Mouse (Mus musculus): ENCODE data around the gene Hs2st1. TPM values are rescaled to one million over a fixed set of nuclear protein-coding genes. Genes with fewer than 3 reads are reported as not detected.
A peak's percentile ranks its signal among the peaks of the same experiment; 100 is the strongest.

Hs2st1 gene
- total and polyA plus RNA-seq, 3 experiments = 2.8 to 20.1 (median 18.9) TPM

DNA sequence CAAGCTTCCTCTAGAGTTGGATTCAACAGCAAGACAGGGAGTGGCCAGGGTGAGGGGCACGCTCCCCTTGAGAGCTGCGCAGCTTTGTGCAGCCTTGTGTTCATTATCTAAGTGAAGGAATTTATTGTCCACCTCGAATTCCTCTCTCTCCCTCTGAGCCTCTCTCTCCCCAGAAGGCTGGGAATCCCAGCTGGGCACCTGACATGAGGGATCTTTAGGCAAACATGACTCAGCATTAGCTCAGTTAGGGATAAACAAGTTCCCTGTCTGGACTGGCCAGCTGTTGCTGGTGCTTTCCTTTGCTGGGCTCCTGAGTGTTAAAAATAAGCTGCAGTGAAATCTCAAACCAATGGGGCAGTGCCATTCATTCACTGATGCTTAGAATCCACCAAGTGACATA is 63.8 kb downstream of the Hs2st1 start:
- DNase-seq = peak; percentile 38

DNA sequence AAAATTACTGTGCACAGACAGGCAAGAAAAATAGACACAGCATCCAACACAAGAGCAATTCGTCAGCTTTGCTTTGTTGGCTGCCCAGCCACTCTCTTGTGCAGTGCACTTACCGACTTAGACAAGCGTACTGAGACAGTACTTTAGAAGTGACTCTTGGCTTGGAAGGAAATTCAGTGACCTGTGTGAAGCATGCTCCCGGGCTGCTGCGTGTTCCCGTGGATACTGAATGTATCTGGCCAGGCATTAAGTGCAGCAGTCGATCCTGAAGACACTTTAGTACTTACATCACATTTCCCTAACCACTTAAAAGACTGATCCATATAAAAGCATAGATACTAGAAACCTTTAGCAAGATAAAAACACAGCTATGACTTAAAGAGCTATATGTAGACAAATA is 68.1 kb downstream of the Hs2st1 start:
- no peak for DNase-seq

DNA sequence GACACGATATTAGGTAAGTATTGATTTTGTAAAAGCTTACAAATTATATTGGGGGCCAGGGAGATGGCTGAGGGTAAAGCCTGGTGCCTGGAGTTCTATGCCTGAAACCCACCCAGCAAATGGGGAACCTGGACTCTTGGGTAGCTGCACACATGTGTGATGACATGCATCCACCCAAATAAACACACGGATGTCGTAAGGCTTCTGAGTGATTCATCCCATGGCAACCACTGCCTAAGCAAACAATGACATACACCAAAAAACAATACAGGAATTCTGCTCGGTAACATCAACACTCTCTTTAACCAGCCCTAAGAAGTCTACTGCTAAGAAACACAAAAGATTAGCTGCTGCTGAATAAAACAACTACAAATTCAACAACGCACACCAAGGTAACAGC is 73.2 kb downstream of the Hs2st1 start:
- DNase-seq = no peak

DNA sequence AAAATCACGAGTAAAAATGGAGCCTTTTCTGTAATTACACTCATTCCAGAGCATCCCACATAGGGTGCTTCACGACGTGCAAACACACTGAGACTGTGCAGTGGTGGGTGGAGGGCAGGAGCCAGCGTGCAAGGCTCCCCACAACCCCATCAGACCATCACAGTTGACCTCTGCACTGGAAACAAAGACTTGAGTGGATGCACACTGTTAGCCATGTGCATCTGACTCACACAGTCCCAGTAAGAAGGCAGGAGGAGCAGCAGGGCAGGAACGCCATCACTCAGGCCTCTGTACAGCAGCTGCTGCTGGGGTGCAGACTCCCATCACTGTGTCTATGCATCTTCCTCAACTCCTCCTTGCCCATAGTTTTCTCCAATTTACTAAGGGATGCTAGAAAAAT is 75.1 kb downstream of the Hs2st1 start:
- no peak for DNase-seq

DNA sequence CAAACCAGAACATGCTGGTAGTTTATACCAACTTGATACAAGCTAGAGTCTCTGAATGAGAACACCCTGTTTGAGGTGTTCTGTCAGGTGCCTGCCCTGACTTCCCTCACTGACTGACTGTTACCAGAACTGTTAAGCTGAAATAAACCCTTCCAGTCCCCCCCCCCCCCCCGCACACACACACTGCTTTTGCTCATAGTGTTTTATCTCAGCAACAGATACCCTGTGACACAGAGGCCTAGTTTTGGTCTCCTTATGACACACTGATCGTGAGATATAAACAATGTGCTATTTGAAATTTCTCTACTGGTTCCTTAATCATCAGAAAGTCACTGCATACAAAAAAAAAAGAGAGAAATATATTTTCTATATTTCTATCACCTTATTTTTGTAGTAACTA is 81.2 kb downstream of the Hs2st1 start:
- no peak for DNase-seq

DNA sequence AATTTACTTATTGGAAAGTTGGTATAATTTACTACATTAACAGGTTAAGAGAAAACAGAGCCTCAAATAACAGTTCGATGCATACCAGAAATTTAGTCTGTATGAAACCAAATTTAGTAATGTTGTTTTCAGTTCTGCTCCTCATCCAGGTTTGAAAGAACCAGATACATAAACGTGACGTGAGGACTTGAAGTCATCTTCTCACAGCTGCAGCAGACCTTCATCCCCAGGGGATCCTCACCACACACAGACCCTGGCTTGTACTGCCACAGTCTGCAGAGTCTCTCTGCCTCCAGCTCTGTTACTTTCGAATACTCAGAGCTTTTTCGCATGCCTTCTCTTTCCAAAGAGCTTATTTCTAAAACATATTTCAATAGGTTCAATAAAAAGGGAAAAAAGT is 89.4 kb downstream of the Hs2st1 start:
- no peak for DNase-seq

DNA sequence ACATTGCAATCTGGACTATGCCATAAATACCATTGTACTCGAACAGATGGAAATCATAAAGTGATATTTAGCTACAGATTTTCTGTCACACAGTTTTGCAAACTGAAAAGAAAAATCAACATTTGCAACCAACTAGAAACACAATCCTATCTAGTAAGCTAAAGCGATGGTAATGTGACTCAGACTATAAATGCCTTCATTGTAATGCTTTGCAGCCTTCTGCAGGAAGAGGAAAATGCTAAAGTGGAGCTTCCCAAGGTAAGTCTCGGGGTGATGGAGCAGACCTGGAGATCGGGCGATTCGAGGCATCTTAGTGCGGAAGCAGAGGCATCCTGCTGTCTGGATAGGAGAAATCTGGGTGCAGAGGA is 91.6 kb downstream of the Hs2st1 start:
- DNase-seq = no peak

DNA sequence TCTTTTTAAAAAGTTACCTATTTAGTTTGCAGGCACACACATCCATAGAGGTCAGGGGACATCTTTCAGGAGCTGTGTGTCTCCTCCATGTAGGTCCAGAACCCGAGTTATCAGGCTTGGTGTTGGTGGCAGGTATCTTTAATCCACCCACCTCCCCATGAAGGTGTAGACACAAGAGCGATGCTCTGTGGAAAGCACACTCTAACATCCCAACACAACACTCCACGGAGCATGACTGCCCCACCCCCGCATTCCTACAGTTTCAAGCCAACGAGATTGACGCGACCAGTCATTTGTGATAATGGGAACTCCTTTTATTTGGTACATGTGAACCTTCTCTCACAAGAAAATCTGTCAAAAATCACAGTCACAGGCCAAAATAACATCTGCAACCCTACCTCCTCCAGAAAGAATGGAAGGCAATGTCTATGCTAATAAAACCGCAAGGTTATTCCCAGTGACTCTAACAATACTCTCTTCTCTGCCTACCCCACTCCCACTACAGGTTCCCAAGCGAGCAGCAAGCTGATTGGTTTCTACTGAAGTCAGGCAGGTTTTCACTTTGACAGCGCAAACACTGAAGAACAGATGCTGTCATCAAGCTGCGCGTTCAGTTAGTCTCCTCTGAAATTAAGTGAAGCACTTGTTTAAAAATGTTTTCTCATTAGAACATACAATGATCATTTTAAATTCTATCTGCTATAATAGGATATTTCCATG is 92.1 kb downstream of the Hs2st1 start:
- no peak for DNase-seq

DNA sequence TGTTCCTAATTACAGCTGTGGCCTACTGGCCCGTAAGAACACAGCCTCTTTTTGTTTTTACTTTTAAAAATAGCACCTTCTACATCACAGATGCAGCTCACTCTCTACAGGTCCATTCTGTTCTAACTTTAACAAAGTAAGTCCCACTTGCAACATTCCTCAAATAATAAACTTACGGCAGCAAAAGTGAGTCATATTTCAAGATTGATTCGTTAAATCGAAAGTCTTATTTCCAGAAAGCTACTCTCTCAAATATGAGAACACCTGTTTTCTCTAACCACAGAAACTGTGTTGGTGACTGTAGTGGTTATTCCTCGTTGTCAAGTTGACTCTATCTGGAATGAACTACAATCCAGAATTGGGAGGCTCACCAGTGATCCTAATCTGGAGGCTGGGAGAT is 94.1 kb downstream of the Hs2st1 start:
- DNase-seq = no peak

DNA sequence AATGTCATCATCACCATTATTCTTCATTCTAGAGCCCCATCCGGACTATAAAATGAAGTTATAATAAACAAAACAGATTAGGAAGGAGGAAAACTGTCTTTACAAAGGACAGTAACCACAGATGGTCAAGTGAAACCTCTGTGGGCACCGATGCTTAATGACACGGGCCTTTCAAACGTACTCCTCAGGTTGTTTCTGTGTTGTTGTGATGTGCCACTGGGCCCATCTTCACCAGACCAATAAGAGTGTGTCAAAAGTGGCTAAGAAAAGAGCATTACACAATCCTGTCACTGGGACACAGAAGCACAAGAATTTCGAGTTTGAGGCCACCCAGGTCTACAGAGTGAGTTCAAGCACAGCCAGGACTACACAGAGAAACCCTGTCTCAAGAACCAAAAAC is 95.3 kb downstream of the Hs2st1 start:
- no peak for DNase-seq

DNA sequence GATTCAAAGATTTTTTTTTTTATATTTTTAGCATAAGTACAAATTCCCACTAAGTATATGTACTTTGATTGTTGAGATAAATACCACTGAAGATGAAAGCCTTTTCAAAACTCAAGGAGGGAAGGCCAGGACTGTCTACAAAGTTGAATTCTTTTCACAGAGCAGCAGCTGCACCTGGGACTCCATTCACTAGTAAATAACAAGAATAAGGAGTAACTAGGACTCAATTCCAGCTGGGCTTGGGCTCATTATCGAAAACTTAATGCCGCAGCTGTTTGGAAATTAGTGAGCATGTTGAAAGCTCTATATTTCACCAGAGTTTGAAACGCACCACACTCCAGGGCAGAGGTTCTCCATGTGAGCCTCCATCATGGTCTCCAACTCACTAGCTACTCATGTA is 98.0 kb downstream of the Hs2st1 start:
- DNase-seq = no peak

DNA sequence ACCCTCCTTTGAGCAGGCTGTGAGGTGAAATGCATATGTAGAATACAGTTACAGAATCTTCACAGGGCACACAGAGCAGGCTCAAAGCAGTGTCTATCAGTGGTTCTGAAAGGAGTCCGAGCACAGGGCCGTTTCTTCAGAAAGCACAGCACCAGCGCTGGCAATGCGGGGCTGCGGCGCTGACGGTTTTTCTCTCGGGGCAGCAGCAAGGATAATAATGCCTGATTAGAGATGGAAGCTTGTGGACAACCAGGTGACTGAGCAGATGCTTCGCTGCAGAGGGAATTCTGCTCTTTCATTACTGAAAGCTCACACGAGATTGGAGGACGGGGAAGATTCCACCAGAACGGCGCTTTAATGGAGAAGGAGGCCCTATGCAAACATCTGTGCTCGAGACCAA is 99.1 kb downstream of the Hs2st1 start:
- DNase-seq = no peak

DNA sequence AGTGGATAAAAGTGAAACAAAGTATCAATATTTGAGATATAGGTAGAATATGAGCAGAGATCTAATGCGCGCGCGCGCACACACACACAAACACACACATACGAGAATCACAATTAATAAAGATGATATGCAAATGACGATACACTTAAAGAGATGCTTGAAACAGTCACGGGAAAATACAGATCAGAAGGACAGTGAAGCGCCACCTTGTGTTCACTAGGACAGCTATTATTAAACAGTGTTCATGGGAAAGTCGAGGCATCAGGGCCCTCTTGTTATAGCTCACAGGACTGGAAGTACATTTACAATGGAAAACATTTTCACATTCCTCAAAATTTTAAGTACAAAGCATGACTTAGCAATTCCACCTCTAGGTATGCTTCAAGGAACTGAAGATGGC is 102.5 kb downstream of the Hs2st1 start:
- no peak for DNase-seq

DNA sequence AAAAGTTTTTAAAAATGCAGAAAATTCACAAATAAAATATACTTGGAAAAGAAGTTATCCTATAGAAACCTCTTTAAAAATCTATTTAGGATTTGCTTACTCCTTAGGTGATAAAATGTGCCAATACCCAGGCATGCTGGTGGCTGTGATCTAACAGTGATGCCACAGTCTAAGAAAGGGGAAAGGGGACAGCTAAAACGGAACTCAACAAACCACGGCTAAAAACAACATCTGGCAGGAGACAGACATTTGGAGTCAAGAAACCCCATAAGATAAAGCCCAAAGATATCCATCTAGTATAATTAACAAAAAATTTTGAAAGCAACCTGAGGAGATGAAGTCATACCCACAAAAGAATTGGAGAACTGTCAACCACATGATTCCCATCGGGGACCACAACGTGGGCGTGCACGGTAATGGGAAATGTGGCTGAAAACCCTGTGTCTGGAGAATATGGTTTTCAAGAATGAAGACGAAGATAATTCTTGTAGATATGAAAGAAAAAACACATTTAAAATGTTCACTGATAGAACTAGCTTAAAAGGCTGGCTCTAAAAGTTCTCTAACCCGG is 103.8 kb downstream of the Hs2st1 start:
- DNase-seq = no peak

DNA sequence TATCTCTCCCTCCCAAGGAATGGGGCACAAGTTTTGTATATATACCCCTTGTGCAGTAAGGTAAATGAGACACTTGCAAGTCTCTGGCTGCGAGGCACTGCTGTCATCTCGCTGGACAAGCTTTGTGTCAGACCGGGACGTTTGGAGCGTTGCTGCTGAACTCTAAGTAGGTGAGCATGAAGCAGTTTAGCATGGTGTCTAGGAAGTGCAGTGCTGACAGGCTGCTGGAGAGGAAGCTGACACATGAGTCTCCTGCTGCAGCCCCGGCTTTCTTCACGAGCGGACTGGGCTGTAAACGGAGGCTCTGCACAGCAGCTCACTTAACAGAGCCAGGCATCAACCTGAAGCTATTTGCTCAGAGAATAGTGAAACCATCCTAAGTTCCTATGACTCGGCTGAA is 107.3 kb downstream of the Hs2st1 start:
- DNase-seq = no peak

DNA sequence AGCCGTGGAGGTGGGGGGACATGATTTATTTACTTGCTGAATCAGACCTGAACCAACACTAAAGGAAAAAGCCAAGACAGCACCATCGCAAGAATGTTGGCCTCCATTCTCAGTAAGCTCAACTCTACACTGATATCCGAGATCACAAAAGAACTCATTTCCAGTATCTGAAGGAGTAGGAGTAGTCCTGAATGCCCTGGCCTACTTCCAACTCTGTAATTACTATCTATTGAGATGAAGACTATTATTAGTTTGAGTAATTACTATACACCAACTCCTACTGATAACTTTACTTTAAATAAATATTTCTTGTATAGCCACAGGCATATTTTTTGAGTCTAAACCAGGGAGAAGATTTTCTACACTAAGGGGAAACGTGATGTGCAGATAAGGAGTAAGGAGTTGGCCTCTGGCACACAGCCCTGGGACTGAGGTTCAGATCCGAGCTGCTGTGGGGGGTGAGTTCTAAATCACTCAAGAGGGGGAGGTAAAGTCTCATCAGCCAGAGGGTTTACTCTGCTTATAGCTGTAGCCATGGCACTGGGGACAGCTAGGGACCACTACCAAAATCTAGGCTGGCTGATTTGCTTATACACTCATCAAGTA is 109.7 kb downstream of the Hs2st1 start:
- DNase-seq = no peak

DNA sequence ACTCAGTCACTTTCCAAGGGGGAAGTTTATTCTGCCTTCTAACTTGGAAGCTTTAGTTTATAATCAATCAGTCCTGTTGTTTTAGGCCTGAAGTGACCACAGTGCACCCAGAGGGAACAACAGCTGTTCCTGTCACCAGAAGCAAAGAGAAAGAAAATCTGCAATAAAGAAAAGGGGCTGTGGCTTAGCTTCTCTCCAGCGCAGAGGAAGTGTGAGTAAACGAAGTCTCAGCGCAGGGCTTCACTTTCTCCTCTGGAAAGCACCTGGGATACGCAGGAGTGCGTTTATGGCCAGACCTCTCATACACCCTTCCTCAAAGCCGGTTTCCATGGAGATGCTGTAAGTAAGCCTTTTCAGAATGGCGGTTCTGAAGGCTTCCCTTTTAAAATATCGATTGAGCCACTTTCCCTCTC is 110.7 kb downstream of the Hs2st1 start:
- no peak for DNase-seq

DNA sequence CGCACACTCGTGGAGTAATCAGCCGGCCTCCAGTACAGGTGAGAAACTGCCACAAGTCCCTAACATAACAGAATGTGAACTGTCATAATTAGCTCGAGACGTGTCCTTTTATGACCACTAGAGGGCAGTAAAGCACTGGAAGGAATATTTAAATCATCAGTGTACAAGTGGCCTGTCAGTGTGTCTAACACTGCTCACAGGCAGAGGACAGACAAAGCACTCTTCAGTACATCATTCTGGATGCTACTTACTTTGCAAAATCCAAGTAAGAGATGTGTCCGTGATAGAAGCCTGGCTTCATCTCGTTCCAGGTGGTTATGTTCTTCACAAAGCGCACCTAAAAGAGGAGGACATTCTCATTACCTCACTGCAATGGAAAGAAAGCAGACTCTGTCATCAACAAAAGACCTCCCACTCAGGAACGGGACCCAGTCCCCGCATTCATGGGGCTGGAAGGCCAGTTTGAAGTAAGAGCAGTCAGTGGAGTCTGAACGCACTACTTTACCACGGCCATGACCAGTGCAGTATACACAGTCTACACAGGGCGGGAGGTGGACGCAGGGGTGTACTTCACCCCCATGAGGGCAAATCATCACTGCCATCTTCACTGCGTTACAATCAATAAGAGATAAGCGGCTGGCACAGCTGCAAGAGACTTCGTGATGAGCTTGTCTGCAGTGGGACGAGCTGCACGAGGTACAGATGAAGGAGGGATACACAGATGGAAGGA is 116.1 kb downstream of the Hs2st1 start:
- DNase-seq = peak; percentile 25

DNA sequence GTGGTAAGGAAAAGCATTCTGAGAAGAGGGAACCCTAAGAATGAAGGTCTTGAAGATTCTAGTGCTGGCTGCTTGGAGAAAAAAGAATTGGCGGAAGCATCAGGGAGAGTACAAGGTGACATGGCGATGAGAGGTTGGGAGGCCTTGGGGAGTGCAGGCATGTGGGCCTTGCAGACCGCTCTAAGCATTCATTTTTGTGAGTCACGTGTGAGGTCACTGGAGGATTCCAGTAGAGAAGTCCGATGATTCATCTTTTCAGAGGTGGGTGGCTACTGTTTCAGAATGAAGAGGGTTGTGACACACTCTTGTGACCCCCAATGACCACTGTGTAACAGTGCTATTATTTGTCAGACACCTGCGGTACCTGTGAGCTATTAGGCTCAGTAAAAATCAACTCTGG is 121.0 kb downstream of the Hs2st1 start:
- DNase-seq = peak; percentile 82

DNA sequence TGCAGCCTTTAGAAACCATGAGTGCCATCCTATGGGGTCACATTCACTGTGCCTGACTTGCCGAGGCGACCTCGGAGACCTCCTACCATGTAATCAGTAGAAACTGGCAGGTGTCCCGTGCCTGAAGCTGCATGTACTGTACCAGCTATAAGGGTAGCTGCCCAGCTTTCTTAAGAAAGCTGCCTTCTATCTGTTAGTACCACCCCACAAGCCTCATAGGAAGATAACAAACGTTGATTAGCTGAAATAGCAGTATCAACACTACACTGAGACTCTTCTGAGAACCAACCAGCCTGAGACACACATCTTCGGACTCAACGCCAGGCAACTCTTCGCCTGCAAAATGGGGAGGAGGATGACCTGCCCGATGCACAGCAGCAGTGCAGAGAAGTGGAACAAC is 122.1 kb downstream of the Hs2st1 start:
- DNase-seq = no peak

DNA sequence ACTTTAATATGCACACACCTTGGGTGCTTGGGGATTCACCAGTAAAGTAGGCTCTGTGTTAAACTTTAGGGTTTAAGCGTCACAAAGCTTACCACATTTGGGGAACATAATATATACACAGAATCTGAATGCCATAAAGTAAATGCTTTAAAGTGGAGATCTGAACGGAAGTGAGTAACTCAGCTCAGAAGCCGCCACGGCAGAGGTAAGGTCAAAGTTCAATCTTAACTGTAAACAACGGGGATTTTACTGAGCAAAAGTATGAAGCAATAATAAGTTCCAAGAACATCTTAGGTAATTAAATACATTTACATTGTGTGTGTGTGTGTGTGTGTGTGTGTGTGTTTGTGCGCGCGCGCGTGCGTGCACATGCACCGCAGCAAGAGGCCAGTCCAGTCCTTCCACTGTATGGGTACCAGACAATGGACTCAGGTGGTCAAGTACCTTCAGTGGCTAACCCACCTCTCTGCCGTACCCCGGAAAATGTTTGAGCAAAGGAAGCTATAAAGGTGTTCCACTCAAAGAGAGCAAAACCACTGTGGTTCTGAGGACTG is 123.8 kb downstream of the Hs2st1 start:
- no peak for DNase-seq

DNA sequence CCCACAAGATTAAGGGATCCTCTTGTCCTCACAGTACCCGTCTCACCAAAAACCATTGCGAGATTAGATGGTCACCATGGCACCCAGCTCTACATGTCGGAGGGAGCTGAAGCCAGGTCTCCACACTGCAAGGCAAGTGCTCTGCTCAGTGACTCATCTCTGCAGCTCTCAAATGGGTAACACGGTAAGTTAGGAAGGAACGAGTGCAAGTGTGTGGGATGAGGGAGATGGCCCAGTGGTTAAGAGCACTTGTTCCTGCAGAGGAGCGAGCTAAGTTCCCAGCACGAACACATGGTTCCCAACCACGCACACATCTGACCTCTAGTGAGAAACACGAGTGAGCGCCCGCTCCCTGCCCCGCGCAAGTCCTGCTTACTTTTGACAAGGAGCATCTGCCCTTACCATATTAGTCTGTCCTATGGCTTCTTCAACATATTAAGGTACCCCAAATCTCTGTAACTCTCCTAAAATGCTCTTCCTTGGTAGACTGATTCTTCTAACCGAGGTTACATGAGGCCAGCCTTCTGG is 132.0 kb downstream of the Hs2st1 start:
- no peak for DNase-seq

DNA sequence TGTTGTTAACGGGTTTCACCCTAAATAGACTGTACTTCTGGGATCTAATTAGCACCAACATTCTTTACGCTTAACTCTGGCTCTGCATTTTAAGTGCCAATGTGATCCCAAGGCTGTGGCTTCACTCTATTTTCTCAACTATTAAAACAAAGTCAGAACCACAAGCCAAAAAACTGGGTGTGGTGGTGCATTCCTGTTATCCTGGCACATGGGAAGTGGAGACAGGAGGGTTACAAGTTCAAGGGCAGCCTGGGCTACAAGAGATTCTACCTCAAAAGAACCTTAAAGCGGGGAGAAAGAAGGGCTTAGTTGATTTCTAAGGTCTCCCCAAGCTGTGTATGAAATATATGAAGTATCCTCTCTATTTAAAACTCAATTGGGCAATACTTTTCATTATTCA is 133.9 kb downstream of the Hs2st1 start:
- DNase-seq = no peak

All from adrenal gland, adult 2 months (tissue).